Mouse (Mus musculus): ENCODE results near the gene 4930415O20Rik.

Gene 4930415O20Rik

GRCm38 (mm10) chr15:98606051-98606536, 35.3 kb downstream of the 4930415O20Rik start:
- DNase-seq (ENCODE audit: low spot score) = no peak

DNA sequence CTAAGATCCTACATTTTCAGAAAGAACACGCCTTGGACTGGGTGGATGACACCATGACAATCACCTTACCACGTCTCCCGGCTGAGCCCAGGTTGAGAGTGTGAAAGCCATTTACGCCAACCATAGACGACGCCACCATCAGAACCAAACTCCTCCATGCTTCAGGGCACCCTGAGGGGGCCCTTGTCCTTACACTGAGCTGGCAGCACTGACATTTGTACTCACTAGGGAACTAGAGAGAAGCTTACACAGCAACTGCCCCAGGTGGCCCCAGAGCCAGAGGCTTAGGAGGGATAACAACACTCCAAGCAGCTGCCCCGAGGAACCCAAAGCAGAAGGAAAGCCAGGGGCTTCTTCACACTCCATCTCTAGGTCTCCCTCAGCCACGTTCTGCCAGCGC, 35.9 kb downstream of the 4930415O20Rik start:
- no peak for DNase-seq (ENCODE audit: low spot score)

GRCm38 (mm10) chr15:98607557-98607956, 36.8 kb downstream of the 4930415O20Rik start:
- peak; percentile 35 for DNase-seq (ENCODE audit: low spot score)

DNA sequence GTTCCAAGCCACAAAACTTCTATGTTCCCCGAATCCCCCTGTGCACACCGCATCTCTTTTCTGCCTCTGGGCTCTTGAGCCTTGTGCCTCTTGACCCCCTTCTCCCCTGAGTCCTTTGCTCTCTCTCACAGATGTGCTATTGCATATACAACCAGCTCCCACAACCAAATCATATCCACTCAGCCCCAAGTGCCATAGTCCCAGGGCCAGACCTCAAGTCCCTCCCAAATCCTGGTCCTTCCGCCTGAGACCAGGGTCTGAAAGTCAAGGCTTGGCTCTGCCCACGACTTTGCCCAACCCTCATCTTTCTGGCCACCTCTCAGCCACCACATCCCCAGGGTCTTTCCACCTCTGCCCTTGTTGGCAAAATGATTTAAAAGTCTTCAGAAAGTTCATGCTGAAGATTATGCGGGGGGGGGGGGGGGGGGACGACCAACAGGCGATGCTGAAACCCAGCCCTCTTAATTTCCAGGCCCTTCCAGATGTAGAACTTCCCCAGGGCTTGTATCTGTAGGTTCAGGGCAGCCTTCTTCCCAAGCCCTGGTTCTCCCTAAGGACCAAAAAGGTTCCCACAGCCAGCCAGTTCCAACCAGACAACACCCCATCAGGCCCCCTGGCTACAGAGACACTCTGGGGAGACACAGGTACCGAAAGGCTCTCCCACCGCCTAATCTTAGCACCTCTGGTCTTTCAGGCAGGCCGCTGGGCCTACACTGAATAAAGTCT, 37.4 kb downstream of the 4930415O20Rik start:
- DNase-seq (ENCODE audit: low spot score) = no peak

- peak; percentile 22 for DNase-seq (ENCODE audit: low spot score)
These were observed 38.0 kb downstream of the 4930415O20Rik start for GRCm38 (mm10) chr15:98608784-98609250.

GRCm38 (mm10) chr15:98609331-98610130, 38.7 kb downstream of the 4930415O20Rik start, which contains the start of gene Adcy6:
Adcy6 (minus strand) TSS chr15:98610076.
- peak; percentile 75 for DNase-seq (ENCODE audit: low spot score)

- DNase-seq (ENCODE audit: low spot score) = peak; percentile 57
These were observed 39.4 kb downstream of the 4930415O20Rik start for GRCm38 (mm10) chr15:98610131-98610633.

DNA sequence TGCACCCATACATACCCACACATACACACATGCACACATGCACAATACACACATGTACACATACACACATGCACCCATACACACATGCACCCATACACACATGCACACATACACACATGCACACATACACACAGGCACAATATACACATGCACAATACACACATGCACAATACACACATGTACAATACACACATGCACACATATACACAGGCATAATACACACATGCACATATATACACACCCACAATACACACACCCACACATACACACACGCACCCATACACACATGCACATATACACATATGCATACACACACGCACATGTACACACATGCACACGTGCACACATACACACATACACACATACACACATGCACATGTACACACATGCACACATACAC, 41.4 kb downstream of the 4930415O20Rik start:
- DNase-seq (ENCODE audit: low spot score) = no peak

DNA sequence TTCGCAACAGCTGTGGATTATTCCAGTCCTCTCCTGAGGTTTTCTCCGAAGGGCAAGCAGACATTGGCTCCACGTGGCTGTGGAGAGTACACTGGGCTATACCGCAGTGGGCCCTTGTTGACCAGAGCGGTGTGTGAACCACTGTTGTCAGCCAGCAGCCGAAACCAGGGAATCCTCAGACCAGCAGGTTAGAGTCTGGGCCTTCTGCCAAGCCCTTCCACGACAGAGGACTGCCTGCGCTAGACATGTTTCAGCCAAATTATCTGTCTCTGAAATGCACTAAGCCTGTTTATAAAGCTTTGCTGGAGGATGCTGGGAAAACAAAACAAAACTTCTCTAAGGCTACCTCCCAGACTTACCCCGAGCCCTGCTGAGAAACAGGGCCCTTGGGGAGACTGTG, 43.7 kb downstream of the 4930415O20Rik start:
- no peak for DNase-seq (ENCODE audit: low spot score)

- no peak for DNase-seq (ENCODE audit: low spot score)
These were observed 44.2 kb downstream of the 4930415O20Rik start for GRCm38 (mm10) chr15:98614971-98615370.

DNA sequence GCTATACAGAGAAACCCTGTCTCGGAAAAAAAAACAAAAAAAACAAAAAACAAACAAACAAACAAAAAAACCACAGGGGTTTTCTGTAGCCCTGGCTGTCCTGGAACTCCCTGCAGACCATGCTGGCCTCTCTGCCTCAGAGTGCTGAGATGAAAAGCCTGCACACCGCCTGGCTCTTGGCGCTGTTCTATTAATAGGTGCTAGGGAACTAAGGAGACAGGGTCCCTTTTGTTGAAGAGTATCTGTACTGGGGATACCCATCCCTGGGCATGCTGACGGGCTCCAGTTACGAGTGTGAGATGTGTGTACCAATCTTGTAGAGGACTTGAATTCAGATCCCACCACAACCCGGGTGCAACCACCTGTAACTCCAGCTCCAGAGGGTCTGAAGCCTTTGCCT, 44.9 kb downstream of the 4930415O20Rik start:
- DNase-seq (ENCODE audit: low spot score) = no peak

GRCm38 (mm10) chr15:98616362-98617175, 45.8 kb downstream of the 4930415O20Rik start:
- no peak for DNase-seq (ENCODE audit: low spot score)

GRCm38 (mm10) chr15:98617176-98617537, 46.4 kb downstream of the 4930415O20Rik start:
- DNase-seq (ENCODE audit: low spot score) = peak; percentile 66

DNA sequence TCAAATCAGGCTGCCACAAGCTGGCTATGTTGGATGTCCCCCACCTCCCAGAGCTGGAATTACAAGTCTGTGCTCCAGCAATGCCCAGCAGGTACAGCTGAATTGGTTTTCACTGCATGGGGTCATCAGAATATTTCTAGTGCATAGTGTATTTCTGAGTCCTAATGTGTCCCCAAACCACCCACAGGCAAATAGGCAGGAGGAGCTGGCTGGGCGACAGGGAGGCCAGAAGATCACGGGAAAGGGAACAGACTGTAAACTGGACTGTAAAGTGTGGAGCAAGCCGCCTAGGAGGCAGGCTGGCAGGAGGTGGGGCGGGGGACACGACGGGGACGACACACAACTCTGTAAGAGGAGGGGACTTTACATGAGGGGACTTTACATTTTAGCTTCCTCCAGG, 51.4 kb downstream of the 4930415O20Rik start:
- DNase-seq (ENCODE audit: low spot score) = no peak

GRCm38 (mm10) chr15:98622721-98623120, 51.9 kb downstream of the 4930415O20Rik start:
- DNase-seq (ENCODE audit: low spot score) = no peak

- no peak for DNase-seq (ENCODE audit: low spot score)
These were observed 52.6 kb downstream of the 4930415O20Rik start for GRCm38 (mm10) chr15:98623361-98623821.

- DNase-seq (ENCODE audit: low spot score) = no peak
These were observed 55.3 kb downstream of the 4930415O20Rik start for GRCm38 (mm10) chr15:98626078-98626477.

GRCm38 (mm10) chr15:98626487-98627212, 55.8 kb downstream of the 4930415O20Rik start:
- no peak for DNase-seq (ENCODE audit: low spot score)

DNA sequence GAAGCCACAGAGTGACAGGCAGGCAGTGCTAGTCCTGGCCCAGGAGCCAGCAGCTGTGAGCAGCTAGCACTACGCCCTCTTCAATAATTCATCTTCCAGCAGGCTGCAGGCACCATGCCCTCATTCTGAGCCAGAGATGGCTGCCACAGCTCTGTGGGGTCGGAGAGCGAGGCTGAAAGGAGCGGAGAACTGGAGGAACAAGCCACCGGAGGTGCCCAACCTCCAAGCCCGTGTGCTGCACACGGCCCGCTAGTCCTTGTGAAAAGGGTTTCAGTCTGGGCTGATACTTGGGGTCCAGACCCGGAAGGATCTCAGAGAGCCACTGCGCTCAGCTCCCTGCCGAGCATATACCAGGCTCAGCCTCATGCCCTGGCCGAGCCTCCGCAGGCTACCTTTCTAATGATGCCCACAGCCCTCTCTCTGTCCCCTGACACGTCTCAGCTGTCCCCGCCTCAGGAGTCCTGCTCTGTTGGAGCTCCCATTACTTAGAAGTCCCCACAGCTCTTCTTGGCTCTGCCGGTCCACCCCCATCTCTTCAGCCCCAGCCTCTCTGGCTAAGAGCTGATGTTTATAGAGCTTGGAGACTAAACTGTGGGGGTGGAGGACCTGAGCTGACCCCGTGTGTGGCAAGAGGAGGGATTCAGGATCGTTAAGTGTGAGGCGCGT, 57.9 kb downstream of the 4930415O20Rik start:
- DNase-seq (ENCODE audit: low spot score) = no peak

- DNase-seq (ENCODE audit: low spot score) = no peak
These were observed 58.7 kb downstream of the 4930415O20Rik start for GRCm38 (mm10) chr15:98629464-98629863.

- DNase-seq (ENCODE audit: low spot score) = no peak
These were observed 59.7 kb downstream of the 4930415O20Rik start, which contains the start of gene Cacnb3 for GRCm38 (mm10) chr15:98630540-98630939. Cacnb3 (plus strand) TSS chr15:98630840.

All from lung, postnatal 25 days (tissue).